Mouse (Mus musculus) testis, adult 2 months (tissue): ENCODE results near the gene Dnah2. TPM values are rescaled to one million over a fixed set of nuclear protein-coding genes. Genes with fewer than 3 reads are reported as not detected.

Source experiments
- H3K27ac ChIP-seq: fragments of 200-500 bp; 2 replicates; pipeline ENCODE4 v1.5.1; 2012; ENCODE audit warnings: low read depth, low read length; ENCODE audit not compliant: control insufficient read depth, insufficient read depth
- H3K27me3 ChIP-seq: fragments of 200-500 bp; 2 replicates; pipeline ENCODE4 v1.6.1; 2012; ENCODE audit warnings: mild to moderate bottlenecking, low read length, moderate library complexity; ENCODE audit not compliant: control insufficient read depth, insufficient read depth
- H3K36me3 ChIP-seq: fragments of 200-500 bp; 2 replicates; pipeline ENCODE4 v1.6.1; 2012; ENCODE audit warnings: mild to moderate bottlenecking, low read length; ENCODE audit not compliant: control insufficient read depth, insufficient read depth
- H3K4me1 ChIP-seq: fragments of 200-500 bp; 2 replicates; pipeline ENCODE4 v1.6.1; 2012; ENCODE audit warnings: low read length; ENCODE audit not compliant: control insufficient read depth, insufficient read depth
- H3K4me3 ChIP-seq: fragments of 200-500 bp; 2 replicates; pipeline ENCODE4 v1.5.1; 2012; ENCODE audit warnings: low read depth, mild to moderate bottlenecking, low read length, moderate library complexity, mixed read lengths; ENCODE audit not compliant: control insufficient read depth
- CTCF ChIP-seq: fragments of 200-500 bp; IDR thresholded peaks from 2 replicates; pipeline ENCODE4 v1.5.1; 2012; ENCODE audit warnings: low read depth, mild to moderate bottlenecking, inconsistent platforms, low read length, moderate library complexity; ENCODE audit not compliant: control insufficient read depth, insufficient read depth, insufficient replicate concordance
- POLR2A ChIP-seq: fragments of 200-500 bp; IDR thresholded peaks from 2 replicates; pipeline ENCODE4 v1.6.1; 2012; ENCODE audit warnings: low read depth, mild to moderate bottlenecking, inconsistent platforms, low read length, moderate library complexity; ENCODE audit not compliant: control insufficient read depth
- polyA plus RNA-seq: library from polyadenylated mRNA; depleted of rRNA; stranded (reverse); fragments of >200 nt; gene quantifications from 2 replicates; pipeline ENCODE4 v1.2.3, GENCODE M21; 2012

The Dnah2 gene
- polyA plus RNA-seq, 1 experiment = 39.3 TPM

- H3K27ac ChIP-seq = no peak overlapping the region
- no peaks in the 10 kb centered on the region for H3K4me1 ChIP-seq
- no peaks in the 10 kb centered on the region for H3K27me3 ChIP-seq
- no peak overlapping the region for H3K4me3 ChIP-seq
- no peak for TF ChIP-seq POLR2A
- TF ChIP-seq CTCF = no peak
- no peaks in the 10 kb centered on the region; the same call in 1 of the 2 replicates for H3K36me3 ChIP-seq
Measured at GRCm38 (mm10) chr11:69443328-69443727, 105.6 kb downstream of the Dnah2 start.

- Histone ChIP-seq H3K27ac (no peak overlapping the region), H3K36me3 (no peaks in the 10 kb centered on the region; the same call in 1 of the 2 replicates), H3K4me1 (no peaks in the 10 kb centered on the region), H3K4me3 (no peak overlapping the region), H3K27me3 (no peaks in the 10 kb centered on the region)
- TF ChIP-seq CTCF = no peak
- no peak for TF ChIP-seq POLR2A
Measured at GRCm38 (mm10) chr11:69437291-69437690, 111.6 kb downstream of the Dnah2 start.

- Histone ChIP-seq H3K4me1 (no peaks in the 10 kb centered on the region), H3K4me3 (no peak overlapping the region), H3K36me3 (no peaks in the 10 kb centered on the region; the same call in 1 of the 2 replicates), H3K27ac (peak overlapping the region; percentile 37; the same call in 1 of the 2 replicates), H3K27me3 (no peaks in the 10 kb centered on the region)
- TF ChIP-seq CTCF = no peak
- no peak for TF ChIP-seq POLR2A
Measured at GRCm38 (mm10) chr11:69433189-69433588, 115.7 kb downstream of the Dnah2 start.

GRCm38 (mm10) chr11:69432640-69432982 lies 116.3 kb downstream of the Dnah2 start:
- peak overlapping the region; percentile 52; the same call in 1 of the 2 replicates for H3K27ac ChIP-seq
- TF ChIP-seq CTCF (no peak), POLR2A (no peak)
- H3K4me1 ChIP-seq = no peaks in the 10 kb centered on the region
- no peak overlapping the region for H3K4me3 ChIP-seq
- no peaks in the 10 kb centered on the region; the same call in 1 of the 2 replicates for H3K36me3 ChIP-seq
- no peaks in the 10 kb centered on the region for H3K27me3 ChIP-seq

- TF ChIP-seq POLR2A = no peak
- peak; percentile 22; the same call in 1 of the 2 replicates for TF ChIP-seq CTCF
- Histone ChIP-seq H3K36me3 (no peaks in the 10 kb centered on the region; the same call in 1 of the 2 replicates), H3K27ac (peak overlapping the region; percentile 41; the same call in 1 of the 2 replicates), H3K4me3 (no peak overlapping the region), H3K4me1 (no peaks in the 10 kb centered on the region), H3K27me3 (no peaks in the 10 kb centered on the region)
Measured at GRCm38 (mm10) chr11:69431829-69432639, 116.9 kb downstream of the Dnah2 start.

GRCm38 (mm10) chr11:69430631-69431030 lies 118.3 kb downstream of the Dnah2 start:
- TF ChIP-seq POLR2A (no peak), CTCF (no peak)
- H3K27me3 ChIP-seq = no peaks in the 10 kb centered on the region
- no peaks in the 10 kb centered on the region for H3K36me3 ChIP-seq
- no peak overlapping the region for H3K27ac ChIP-seq
- no peak overlapping the region for H3K4me3 ChIP-seq
- no peaks in the 10 kb centered on the region for H3K4me1 ChIP-seq

- Histone ChIP-seq H3K4me1 (no peaks in the 10 kb centered on the region), H3K27me3 (no peaks in the 10 kb centered on the region), H3K4me3 (no peak overlapping the region), H3K27ac (no peak overlapping the region; the same call in 1 of the 2 replicates), H3K36me3 (no peaks in the 10 kb centered on the region)
- no peak for TF ChIP-seq POLR2A
- no peak for TF ChIP-seq CTCF
Measured at GRCm38 (mm10) chr11:69429313-69429712, 119.6 kb downstream of the Dnah2 start.

GRCm38 (mm10) chr11:69428751-69429150 lies 120.2 kb downstream of the Dnah2 start:
- Histone ChIP-seq H3K4me1 (no peaks in the 10 kb centered on the region), H3K4me3 (no peak overlapping the region), H3K36me3 (no peaks in the 10 kb centered on the region), H3K27me3 (no peaks in the 10 kb centered on the region), H3K27ac (no peak overlapping the region)
- TF ChIP-seq POLR2A = no peak
